Mouse (Mus musculus) liver, embryonic 16.5 days (tissue): ENCODE measurements at regions not wholly inside any gene's neighbourhood (a gene's known extent, or its start where the extent isn't known, plus 50 kb on each side); places are given as distances from the start of the nearest gene placed in this dataset.

Experiments
- ATAC-seq: fragments of 200-750 bp; cut with Nextera tagmentation; 2 replicates; pipeline ENCODE4 v1.8.0; 2017; ENCODE audit warnings: low read depth, mild to moderate bottlenecking, moderate number of reproducible peaks, moderate library complexity
- H3K27ac ChIP-seq: fragments of 300-500 bp; sonication (generic); 2 replicates; pipeline ENCODE4 v1.5.1; 2014; ENCODE audit warnings: mild to moderate bottlenecking, low read length
- H3K27me3 ChIP-seq: fragments of 300-500 bp; sonication (generic); 2 replicates; pipeline ENCODE4 v1.6.1; 2014; ENCODE audit warnings: low read depth, low read length, mixed read lengths; ENCODE audit not compliant: control insufficient read depth, insufficient read depth
- H3K36me3 ChIP-seq: fragments of 300-500 bp; sonication (generic); 2 replicates; pipeline ENCODE4 v1.6.1; 2014; ENCODE audit warnings: mild to moderate bottlenecking; ENCODE audit not compliant: control insufficient read depth, insufficient read depth
- H3K4me1 ChIP-seq: fragments of 300-500 bp; sonication (generic); 2 replicates; pipeline ENCODE4 v1.6.1; 2014; ENCODE audit warnings: low read depth, low read length, mixed read lengths; ENCODE audit not compliant: control insufficient read depth
- H3K4me2 ChIP-seq: fragments of 300-500 bp; sonication (generic); 2 replicates; pipeline ENCODE4 v1.6.1; 2014; ENCODE audit warnings: low read depth, low read length, mixed read lengths
- H3K4me3 ChIP-seq: fragments of 300-500 bp; sonication (generic); 2 replicates; pipeline ENCODE4 v1.5.1; 2014; ENCODE audit warnings: low read depth, mild to moderate bottlenecking, low read length
- H3K9ac ChIP-seq: fragments of 300-500 bp; sonication (generic); 2 replicates; pipeline ENCODE4 v1.6.1; 2014; ENCODE audit warnings: low read depth, low read length
- H3K9me3 ChIP-seq: fragments of 300-500 bp; sonication (generic); replicated peaks from 2 replicates; pipeline ENCODE4 v1.6.1; 2016; ENCODE audit warnings: low read length; ENCODE audit not compliant: control insufficient read depth
- WGBS: fragments of 180-500 bp; shearing (Covaris S2); extraction: QIAGEN DNeasy Blood & Tissue Kit; methylation state at CpG from one replicate; pipeline ENCODE4 v1.1.7; 2014; ENCODE audit not compliant: insufficient replicate concordance; 5-methylcytosine and 5-hydroxymethylcytosine counted together

- no peak overlapping the region for H3K27ac ChIP-seq
- no peak for ATAC-seq
- WGBS = 53% methylated on average over 2 of the region's 2 CpGs
Observed at GRCm38 (mm10) chr4:154749996-154750395, 82.3 kb upstream of the Actrt2 start.

GRCm38 (mm10) chr4:154750440-154751107, 82.9 kb upstream of the Actrt2 start:
- Histone ChIP-seq H3K36me3 (no peaks in the 10 kb centered on the region), H3K9ac (no peak overlapping the region), H3K27ac (no peak overlapping the region), H3K9me3 (no peaks in the 10 kb centered on the region), H3K4me3 (no peak overlapping the region), H3K27me3 (no peaks in the 10 kb centered on the region), H3K4me2 (no peak overlapping the region), H3K4me1 (no peaks in the 10 kb centered on the region)
- 55% methylated on average over 14 of the region's 14 CpGs for WGBS
- ATAC-seq = no peak

More at GRCm38 (mm10) chr4:154749996-154750395, 82.3 kb upstream of the Actrt2 start:
- Histone ChIP-seq H3K36me3 (no peaks in the 10 kb centered on the region), H3K4me2 (no peak overlapping the region), H3K9ac (no peak overlapping the region), H3K4me3 (no peak overlapping the region), H3K4me1 (no peaks in the 10 kb centered on the region), H3K9me3 (no peaks in the 10 kb centered on the region), H3K27me3 (no peaks in the 10 kb centered on the region)

GRCm38 (mm10) chr4:154754445-154754844, 82.8 kb upstream of the Ttc34 start:
- Histone ChIP-seq H3K4me2 (no peak overlapping the region), H3K9ac (no peak overlapping the region), H3K4me3 (no peak overlapping the region), H3K4me1 (no peaks in the 10 kb centered on the region), H3K36me3 (no peaks in the 10 kb centered on the region), H3K9me3 (no peaks in the 10 kb centered on the region), H3K27me3 (no peaks in the 10 kb centered on the region), H3K27ac (no peak overlapping the region)
- 61% methylated on average over 8 of the region's 8 CpGs for WGBS
- no peak for ATAC-seq

GRCm38 (mm10) chr4:154756740-154757446, 80.4 kb upstream of the Ttc34 start:
- no peak for ATAC-seq

GRCm38 (mm10) chr4:154759881-154760280, 77.4 kb upstream of the Ttc34 start:
- WGBS = 46% methylated on average over 1 of the region's 1 CpGs
- no peak overlapping the region for H3K9ac ChIP-seq
- H3K4me3 ChIP-seq = no peak overlapping the region
- no peak overlapping the region for H3K27ac ChIP-seq
- no peaks in the 10 kb centered on the region for H3K27me3 ChIP-seq
- H3K4me2 ChIP-seq = no peak overlapping the region
- H3K36me3 ChIP-seq = no peaks in the 10 kb centered on the region
- no peak for ATAC-seq
- H3K9me3 ChIP-seq = no peaks in the 10 kb centered on the region
- H3K4me1 ChIP-seq = no peaks in the 10 kb centered on the region

More at GRCm38 (mm10) chr4:154756740-154757446, 80.4 kb upstream of the Ttc34 start:
- Histone ChIP-seq H3K27me3 (no peaks in the 10 kb centered on the region), H3K36me3 (no peaks in the 10 kb centered on the region), H3K9ac (no peak overlapping the region), H3K4me2 (no peak overlapping the region), H3K9me3 (no peaks in the 10 kb centered on the region), H3K4me3 (no peak overlapping the region), H3K27ac (no peak overlapping the region), H3K4me1 (no peaks in the 10 kb centered on the region)
- 55% methylated on average over 10 of the region's 10 CpGs for WGBS

- no peak for ATAC-seq
- no peaks in the 10 kb centered on the region for H3K36me3 ChIP-seq
- 55% methylated on average over 6 of the region's 6 CpGs for WGBS
Observed at GRCm38 (mm10) chr4:154764238-154764637, 73.0 kb upstream of the Ttc34 start.

GRCm38 (mm10) chr4:154766158-154766557, 71.1 kb upstream of the Ttc34 start:
- Histone ChIP-seq H3K9ac (no peak overlapping the region), H3K4me1 (no peaks in the 10 kb centered on the region), H3K27ac (no peak overlapping the region), H3K9me3 (no peaks in the 10 kb centered on the region), H3K4me3 (no peak overlapping the region), H3K27me3 (no peaks in the 10 kb centered on the region), H3K4me2 (no peak overlapping the region), H3K36me3 (no peaks in the 10 kb centered on the region)
- no peak for ATAC-seq
- 34% methylated on average over 2 of the region's 2 CpGs for WGBS

More at GRCm38 (mm10) chr4:154764238-154764637, 73.0 kb upstream of the Ttc34 start:
- Histone ChIP-seq H3K4me2 (no peak overlapping the region), H3K9me3 (no peaks in the 10 kb centered on the region), H3K4me3 (no peak overlapping the region), H3K27me3 (no peaks in the 10 kb centered on the region), H3K4me1 (no peaks in the 10 kb centered on the region), H3K9ac (no peak overlapping the region), H3K27ac (no peak overlapping the region)

GRCm38 (mm10) chr4:154771330-154772076, 65.8 kb upstream of the Ttc34 start:
- Histone ChIP-seq H3K4me1 (no peaks in the 10 kb centered on the region; the same call in 1 of the 2 replicates), H3K4me3 (no peak overlapping the region), H3K36me3 (no peaks in the 10 kb centered on the region), H3K9ac (no peak overlapping the region), H3K4me2 (no peak overlapping the region), H3K9me3 (no peaks in the 10 kb centered on the region), H3K27ac (no peak overlapping the region), H3K27me3 (no peaks in the 10 kb centered on the region)
- no peak for ATAC-seq
- WGBS = 65% methylated on average over 25 of the region's 25 CpGs

GRCm38 (mm10) chr4:154772077-154772462, 65.2 kb upstream of the Ttc34 start:
- 48% methylated on average over 4 of the region's 4 CpGs for WGBS
- ATAC-seq = peak; percentile 83
- Histone ChIP-seq H3K4me1 (no peaks in the 10 kb centered on the region; the same call in 1 of the 2 replicates), H3K9me3 (no peaks in the 10 kb centered on the region), H3K36me3 (no peaks in the 10 kb centered on the region), H3K4me3 (no peak overlapping the region), H3K27ac (no peak overlapping the region), H3K9ac (no peak overlapping the region), H3K4me2 (no peak overlapping the region), H3K27me3 (no peaks in the 10 kb centered on the region)
